Mouse (Mus musculus) CD4-positive naive resting alpha-beta T cell, adult 76 days (primary cell): Measurements from ENCODE around the gene Mlycd. TPM values are rescaled to one million over a fixed set of nuclear protein-coding genes. Genes with fewer than 3 reads are reported as not detected.

ENCODE experiments used
- total RNA-seq: library from RNA; stranded (reverse); gene quantifications from one replicate; pipeline ENCODE4 v1.2.4, GENCODE M21; 2023

Mlycd gene
- total RNA-seq, result 12.2 TPM

DNA sequence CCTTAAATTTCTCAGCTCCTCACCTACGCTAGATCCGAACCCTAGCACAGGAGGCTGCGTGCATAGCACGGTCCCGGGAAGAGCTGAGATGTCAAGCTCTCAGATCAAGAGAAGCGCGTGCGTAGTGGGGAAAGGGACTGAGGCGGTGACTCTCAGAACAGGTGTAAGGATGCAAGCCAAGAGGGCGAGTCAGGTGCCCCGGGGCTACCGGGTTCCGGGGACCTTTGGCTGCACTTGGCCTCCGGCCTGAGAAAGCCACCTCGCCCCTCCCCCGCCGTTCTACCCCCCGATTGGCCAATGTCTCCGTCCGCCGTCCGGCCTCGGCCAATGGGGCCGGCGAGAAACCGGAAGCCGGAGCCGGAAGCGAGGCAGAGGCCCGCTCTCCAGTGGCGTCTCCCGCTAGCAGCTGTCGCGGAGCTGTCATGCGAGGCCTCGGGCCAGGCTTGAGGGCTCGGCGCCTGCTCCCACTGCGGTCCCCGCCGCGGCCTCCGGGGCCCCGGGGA is at the start of gene Mlycd:
TSS of gene Mlycd (plus strand) at position 355 of the 503 bp plus-strand sequence.

DNA sequence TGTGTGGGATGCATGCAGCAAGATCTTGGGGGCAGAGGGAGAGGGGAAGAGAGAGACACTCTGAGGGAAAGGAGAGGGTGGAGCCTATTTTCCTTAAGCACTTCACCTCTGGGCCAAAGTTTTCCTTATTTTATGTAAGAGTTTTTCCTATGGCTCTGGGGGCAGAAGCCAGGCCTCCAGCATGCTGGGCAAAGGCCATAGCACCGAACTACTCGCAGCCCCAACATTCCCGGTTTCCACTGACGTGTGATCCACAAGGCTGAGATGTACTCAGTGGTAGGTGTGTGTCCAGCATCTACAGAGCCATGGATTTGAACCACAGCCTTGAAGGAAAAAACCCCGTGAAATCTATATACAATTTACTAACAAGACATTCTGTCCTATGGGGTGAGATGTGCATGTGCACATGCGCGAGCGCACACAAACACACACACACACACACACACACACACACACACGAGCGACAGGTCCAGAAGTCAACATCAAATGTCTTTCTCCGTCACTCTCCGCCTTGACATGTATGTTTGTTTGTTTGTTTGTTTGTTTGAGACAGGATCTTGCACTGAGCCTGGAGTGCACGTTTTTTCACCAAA is 39.0 kb downstream of the Mlycd start, which contains the start of gene Osgin1:
TSS of gene Osgin1 (plus strand) at position 543 of the 593 bp plus-strand sequence.

DNA sequence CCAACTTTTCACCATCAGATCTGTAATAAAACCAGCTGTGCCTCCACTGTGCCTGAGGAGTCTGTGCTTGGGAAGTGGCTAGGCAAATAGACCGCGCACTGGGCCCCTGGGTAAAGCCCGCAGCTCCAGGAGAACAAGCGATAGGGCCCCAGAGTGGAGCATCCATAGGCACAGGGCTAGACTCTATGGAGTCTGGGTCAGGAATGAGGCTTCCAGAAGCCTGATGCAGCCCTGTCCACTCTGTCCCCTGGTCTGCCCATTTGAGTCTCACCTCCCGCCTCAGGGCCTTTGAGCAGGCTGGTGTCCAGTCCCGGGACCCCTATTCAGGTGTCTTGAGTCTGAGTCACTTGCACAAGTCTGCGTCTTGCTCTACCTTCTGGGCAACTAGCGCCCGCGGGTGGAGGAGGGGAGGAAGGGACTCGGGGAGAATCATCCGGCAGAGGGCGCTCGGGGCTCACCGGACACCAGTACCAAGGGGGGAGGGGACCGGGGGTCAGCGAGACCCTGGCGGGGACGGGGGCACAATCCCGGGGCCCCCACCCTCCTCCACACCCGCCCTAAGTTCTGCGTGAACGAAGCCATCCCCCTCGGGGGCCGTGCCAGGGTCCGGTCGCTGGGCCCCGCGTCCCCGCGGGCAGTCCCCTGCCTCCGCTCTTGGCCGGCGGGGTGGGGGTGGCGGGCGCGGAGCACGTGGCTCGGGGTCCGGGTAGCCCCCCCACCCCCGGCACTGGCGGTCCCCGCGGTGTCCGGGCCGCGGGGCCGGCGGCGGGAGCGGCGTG is 51.7 kb downstream of the Mlycd start, which contains the start of gene Necab2:
TSS of gene Necab2 (plus strand) at position 509 of the 779 bp plus-strand sequence.

Other genes starting within 250 kb of the Mlycd start
- gene Hsbp1, start 50.4 kb upstream of the Mlycd start, total RNA-seq, result 67.8 TPM
- 7.7 TPM for gene Osgin1, start 39.2 kb downstream of the Mlycd start, total RNA-seq
- not detected for gene Necab2, start 51.8 kb downstream of the Mlycd start, total RNA-seq
- gene Slc38a8, start 106.8 kb downstream of the Mlycd start, total RNA-seq, result 1.4 TPM
- gene Mbtps1, start 163.9 kb downstream of the Mlycd start, total RNA-seq, result 199 TPM
- gene Hsdl1, start 180.3 kb downstream of the Mlycd start, total RNA-seq, result 65.4 TPM
- not detected for gene Dnaaf1, start 180.4 kb downstream of the Mlycd start, total RNA-seq
- gene Taf1c, start 210.3 kb downstream of the Mlycd start, total RNA-seq, result 21.8 TPM
- gene Adad2, start 217.9 kb downstream of the Mlycd start, total RNA-seq, result not detected
- gene Kcng4, start 240.8 kb downstream of the Mlycd start, total RNA-seq, result not detected